Mouse (Mus musculus): ENCODE measurements around the gene Grap.
"Not testable (repeated sequence)": the region's sequence is repeated elsewhere in the genome, so short reads cannot be mapped to it uniquely, and the experiment has no call there.

Grap gene

GRCm38 (mm10) chr11:61652686-61653447 is at the start of gene Grap:
Gene Grap, plus strand, starts transcription at chr11:61653265.
- DNase-seq (ENCODE audit: low spot score), result no peak

- DNase-seq (ENCODE audit: low spot score), result no peak
Measured at GRCm38 (mm10) chr11:61608072-61608471, 45.0 kb upstream of the Grap start.

DNA sequence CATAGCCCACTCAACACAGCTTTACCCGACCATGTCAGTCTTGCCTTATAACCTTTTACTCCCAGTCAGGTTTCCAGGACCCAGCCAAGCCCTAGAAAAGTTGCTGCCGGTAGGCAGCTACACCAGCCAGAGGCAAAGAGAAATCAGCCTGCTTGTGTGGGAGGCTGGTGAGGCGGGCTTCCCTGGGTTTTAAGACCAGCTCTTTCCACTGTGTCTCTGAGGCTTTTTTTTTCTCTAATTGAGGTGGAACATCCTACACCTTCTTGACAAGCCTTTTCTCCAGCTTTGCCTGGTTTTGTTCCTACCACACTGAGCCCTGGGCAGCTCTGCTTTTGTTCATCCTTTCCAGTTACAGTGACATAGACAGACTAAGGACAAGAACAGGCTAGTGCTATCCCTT is 41.9 kb upstream of the Grap start:
- no peak for DNase-seq (ENCODE audit: low spot score)

- DNase-seq (ENCODE audit: low spot score), result no peak
Measured at GRCm38 (mm10) chr11:61612116-61612635, 40.9 kb upstream of the Grap start.

GRCm38 (mm10) chr11:61614401-61614800 is 38.7 kb upstream of the Grap start:
- DNase-seq (ENCODE audit: low spot score), result no peak

DNA sequence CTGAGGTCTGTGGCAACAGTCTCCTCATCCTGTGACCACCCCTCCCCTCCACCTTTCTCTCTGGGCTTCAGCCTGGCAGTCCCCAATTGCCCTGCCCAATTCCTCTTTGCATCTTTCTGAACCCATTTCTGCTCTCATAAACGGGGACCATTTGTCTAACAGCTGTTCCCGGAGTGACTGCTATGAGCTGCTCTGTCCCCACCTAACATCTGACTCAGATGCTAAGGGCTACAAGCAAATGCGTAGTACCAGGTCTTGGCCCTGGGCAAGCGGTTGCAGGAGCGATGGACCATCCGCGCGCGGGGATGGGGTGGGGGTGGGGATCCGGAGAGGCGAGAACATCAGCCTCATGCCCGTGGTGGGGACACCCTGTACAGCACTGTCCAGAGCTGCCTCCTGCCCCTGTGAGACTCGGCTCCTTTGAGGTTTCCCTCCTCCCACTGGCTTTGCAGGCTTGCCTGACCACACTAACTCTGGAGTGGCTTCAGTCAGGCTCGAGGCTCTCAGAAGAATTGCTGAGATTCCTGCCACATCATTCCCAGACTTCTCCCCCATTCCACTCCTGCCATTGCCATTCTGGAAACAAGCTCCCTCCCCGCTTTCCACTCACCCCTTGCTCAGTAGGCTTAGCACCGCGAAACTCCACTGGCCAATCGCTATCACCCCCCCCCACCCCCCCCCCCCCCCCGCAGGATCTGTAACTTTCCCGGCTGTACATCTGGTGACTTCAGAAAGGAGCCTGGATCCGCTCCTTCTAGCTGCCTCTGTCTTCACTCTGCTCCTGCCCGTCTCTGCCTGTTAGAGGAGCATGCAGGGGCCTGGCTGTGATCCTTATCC is 37.2 kb upstream of the Grap start:
- peak; percentile 29 for DNase-seq (ENCODE audit: low spot score)

DNA sequence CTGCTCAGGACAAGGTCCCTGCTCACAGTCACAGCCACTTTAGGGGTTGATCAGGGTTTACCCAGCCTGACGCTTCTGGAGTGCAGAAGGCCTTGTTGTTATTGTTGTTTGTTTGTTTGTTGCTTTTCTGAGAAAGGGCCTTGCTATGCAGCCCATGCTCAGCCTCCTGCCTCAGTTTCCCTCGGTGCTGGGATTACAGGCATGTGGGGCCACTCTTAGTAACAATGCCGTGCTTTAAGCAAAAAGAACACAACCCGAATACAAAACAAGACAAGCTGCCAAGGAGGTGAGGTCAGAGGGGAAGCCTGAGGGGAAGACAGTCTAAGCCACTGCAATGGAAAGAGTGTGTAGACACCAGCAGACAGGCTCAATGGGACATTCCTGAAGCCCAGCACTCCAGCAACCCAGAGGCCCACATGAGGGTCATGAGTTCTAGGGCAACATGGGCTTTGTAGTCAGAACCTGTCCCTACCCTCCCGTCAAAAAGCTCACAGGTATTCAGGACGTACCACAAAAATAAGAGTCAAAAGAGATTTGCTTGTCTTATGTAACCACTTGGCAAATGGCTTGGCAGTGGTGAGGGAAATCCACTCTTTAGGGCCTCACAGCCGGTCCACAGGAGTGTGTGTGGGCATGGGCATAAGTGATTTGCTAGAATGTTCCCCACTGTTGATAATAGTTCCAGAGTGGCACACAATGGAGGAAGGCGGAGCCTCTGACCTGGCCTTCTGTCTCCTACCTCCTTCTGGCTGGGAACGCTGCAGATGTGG is 36.4 kb upstream of the Grap start:
- no peak for DNase-seq (ENCODE audit: low spot score)

DNA sequence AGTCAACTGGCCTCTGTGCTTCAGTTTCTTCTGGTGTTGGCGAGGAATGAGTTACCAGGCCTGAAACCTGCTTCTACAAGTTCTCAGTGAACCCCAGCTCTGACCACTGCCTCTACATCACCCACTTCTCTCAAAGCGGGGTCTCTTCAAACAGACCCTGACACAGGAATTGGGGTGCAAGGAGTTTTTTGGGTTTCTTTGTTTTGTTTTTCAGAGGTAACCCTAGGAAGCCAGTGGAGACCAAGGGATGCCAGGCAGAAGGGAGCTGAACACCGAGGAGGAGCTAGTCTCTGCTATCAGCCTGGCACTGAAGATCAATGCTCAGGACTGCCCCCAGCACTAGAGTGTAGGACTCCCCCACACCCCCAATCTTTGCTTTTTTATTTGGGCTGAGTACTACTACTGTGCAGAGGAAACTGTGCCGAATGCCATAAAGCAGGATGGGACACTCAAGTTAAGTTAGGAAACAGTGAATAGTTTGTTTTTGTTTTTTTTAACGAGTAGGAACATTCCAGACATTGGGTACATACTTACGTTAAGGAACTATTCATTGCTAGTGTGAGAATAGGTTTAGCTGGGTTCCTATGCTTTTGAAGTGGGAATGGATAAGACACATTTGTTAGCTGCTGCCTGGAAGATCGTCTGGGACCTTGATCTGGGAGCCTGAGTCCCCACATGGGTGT is 35.6 kb upstream of the Grap start:
- no peak for DNase-seq (ENCODE audit: low spot score)

- DNase-seq (ENCODE audit: low spot score), result no peak
Measured at GRCm38 (mm10) chr11:61618131-61618530, 34.9 kb upstream of the Grap start.

- no peak for DNase-seq (ENCODE audit: low spot score)
Measured at GRCm38 (mm10) chr11:61618571-61618970, 34.5 kb upstream of the Grap start.

- no peak for DNase-seq (ENCODE audit: low spot score)
Measured at GRCm38 (mm10) chr11:61619356-61619755, 33.7 kb upstream of the Grap start.

GRCm38 (mm10) chr11:61619791-61620241 is 33.2 kb upstream of the Grap start:
- peak; percentile 75 for DNase-seq (ENCODE audit: low spot score)

GRCm38 (mm10) chr11:61620254-61620670 is 32.8 kb upstream of the Grap start:
- peak; percentile 90 for DNase-seq (ENCODE audit: low spot score)

DNA sequence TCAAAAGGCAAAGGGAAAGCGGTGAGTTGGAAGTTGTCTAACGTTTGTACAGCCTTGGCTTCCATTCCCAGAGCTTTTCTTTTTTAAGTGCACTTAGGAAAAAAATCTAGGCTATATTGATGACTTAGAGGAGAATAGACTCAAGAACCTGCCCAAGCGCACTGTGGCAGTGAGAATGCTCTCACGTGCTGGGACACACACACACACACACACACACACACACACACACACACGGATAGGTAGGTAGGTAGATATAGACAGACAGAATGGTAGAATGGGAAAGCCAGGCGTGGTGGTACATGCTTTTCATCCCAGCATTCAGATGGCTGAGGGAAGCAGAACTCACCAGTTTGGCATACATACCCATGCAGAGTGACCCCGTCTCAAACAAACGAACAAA is 32.3 kb upstream of the Grap start:
- DNase-seq (ENCODE audit: low spot score), result no peak

- no peak for DNase-seq (ENCODE audit: low spot score)
Measured at GRCm38 (mm10) chr11:61625136-61625535, 27.9 kb upstream of the Grap start.

GRCm38 (mm10) chr11:61626509-61626908 is 26.6 kb upstream of the Grap start:
- DNase-seq (ENCODE audit: low spot score), result no peak

GRCm38 (mm10) chr11:61629621-61630020 is 23.4 kb upstream of the Grap start:
- DNase-seq (ENCODE audit: low spot score), result no peak

DNA sequence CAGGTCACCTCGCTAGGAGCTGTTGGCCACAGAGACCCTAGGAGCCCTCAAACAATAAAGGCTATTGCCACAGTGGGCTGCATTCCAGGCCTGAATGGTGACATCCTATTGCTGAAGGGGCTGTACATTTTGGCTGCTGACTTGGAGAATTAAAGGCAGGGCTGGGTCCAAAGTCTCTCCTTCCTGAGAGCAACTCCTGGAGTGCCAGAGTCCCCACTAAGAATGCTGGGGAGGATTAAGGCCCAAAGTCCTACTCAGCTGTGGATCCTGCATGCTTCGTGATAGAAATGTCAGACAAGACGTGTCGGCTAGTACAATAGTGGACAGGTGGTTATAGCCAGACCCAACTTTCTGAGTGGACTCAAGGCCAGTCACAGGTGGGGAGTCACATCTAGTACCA is 16.8 kb upstream of the Grap start:
- DNase-seq (ENCODE audit: low spot score), result not testable (repeated sequence)

GRCm38 (mm10) chr11:61637413-61637812 is 15.7 kb upstream of the Grap start:
- DNase-seq (ENCODE audit: low spot score), result no peak

DNA sequence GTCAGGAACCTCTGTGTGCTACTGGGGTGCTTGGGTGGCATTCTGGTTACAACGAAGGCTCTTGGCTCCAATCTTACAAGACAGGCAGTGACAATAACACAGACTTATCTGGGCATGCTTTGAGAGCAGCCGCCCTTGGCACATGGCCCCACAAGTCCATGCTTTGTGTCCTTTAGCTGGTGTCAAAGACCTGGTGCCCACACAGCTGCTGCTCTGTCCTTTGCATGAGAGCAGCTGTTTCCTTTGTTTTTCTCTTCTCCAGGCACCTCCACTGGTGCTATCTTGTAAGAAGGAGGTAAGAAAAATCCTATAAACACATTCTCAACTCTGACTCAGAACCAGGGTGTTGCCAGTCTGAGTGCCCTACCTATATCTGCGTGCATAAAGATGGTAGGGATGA is 15.2 kb upstream of the Grap start:
- DNase-seq (ENCODE audit: low spot score), result no peak

GRCm38 (mm10) chr11:61638764-61639536 is 14.1 kb upstream of the Grap start:
- DNase-seq (ENCODE audit: low spot score), result no peak
